Mouse (Mus musculus): ENCODE results near the gene Btg1. TPM values are rescaled to one million over a fixed set of nuclear protein-coding genes. Genes with fewer than 3 reads are reported as not detected.

Btg1 gene
- polyA plus RNA-seq, 1 experiment from 2014 or later, result 49.5 TPM

DNA sequence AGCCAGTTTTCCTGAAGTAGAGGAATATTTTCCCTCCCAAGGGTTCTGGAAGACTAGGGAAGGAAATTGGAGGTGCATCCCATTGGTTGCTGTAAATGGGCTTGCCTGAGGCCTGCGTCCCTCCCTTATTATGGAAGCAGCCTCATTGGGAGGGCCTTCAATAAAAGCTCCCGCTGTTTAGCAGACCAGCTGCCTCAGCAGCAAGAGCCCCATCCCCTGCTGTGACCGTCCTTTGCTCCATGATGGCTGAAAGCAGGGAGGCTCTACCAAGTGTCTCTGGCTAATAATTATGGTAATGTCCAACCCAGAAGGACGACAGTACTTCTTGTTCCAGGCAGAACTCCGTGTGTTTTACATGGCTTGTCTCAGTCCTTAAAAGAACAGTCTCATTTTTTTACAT lies 42.1 kb downstream of the Btg1 start:
- WGBS, result 3% methylated on average over 5 of the region's 5 CpGs
- ATAC-seq (ENCODE audit: low FRiP score), result peak; percentile 75
- Histone ChIP-seq H3K9me3 (no peaks in the 10 kb centered on the region), H3K4me1 (peaks cover 13% of the 10 kb centered on the region), H3K27ac (peak overlapping the region; percentile 31; the same call in 1 of the 2 replicates), H3K27me3 (no peaks in the 10 kb centered on the region), H3K4me2 (no peak overlapping the region), H3K4me3 (replicated peaks) (no peak overlapping the region), H3K36me3 (replicated peaks) (no peaks in the 10 kb centered on the region), H3K9ac (no peak overlapping the region)

DNA sequence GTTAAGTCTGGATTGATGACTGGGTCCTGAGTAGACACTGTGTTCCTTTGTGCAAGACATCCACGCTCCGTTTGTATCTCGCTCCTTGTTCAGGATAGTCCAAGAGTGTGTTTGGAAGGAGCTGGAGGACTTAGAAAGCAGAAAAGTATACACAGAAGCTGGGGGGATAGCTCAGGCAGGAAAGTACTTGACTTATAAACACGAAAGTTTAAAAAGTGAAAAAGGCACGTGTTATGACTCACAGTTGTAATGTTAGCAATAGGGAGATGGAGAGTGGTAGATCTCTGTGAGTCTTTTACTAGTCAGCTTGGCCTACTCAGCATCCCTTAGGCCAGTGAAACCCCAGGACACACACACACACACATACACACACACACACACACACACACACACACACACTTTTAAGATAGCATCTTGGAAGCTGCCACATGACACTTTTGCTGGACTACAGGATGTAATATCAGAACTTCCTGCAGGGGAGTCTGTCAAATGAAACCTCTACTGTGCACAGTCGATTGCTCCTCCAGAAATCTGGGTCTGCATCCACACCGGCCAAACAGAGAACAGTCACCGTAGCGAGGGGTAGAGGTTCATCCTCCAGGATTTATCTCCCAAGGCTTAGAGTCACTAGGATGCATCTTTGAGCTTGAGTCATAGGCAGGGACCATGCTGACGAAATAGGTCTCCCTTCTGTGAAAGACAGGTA lies 43.6 kb downstream of the Btg1 start:
- Histone ChIP-seq H3K36me3 (replicated peaks) (no peaks in the 10 kb centered on the region), H3K4me3 (replicated peaks) (no peak overlapping the region), H3K9ac (no peak overlapping the region), H3K4me1 (peaks cover 11% of the 10 kb centered on the region), H3K27me3 (no peaks in the 10 kb centered on the region), H3K9me3 (no peaks in the 10 kb centered on the region), H3K27ac (no peak overlapping the region), H3K4me2 (no peak overlapping the region)
- WGBS, result 89% methylated on average over 10 of the region's 10 CpGs
- no peak for ATAC-seq (ENCODE audit: low FRiP score)

DNA sequence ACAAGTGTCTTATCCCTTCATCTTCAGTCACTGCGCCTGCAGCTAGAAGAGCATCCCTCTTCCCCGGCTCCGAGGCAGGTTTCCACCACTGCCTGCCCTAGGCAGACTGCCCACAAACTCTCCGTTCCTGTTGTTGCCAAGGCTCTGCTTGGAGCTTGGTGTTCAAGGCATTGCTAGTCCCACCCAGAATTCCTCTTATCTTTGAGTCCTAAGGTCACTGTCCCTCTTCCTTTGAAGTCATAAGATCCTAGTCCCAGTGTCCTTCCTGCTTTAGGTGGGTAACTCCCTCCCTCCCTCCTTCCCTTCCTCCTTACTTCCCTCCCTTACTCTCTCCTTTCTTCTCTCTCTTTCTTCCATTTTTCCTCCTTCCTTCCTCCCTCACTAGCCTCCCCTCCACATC lies 46.2 kb downstream of the Btg1 start:
- H3K4me2 ChIP-seq, result no peak overlapping the region
- H3K27ac ChIP-seq, result no peak overlapping the region
- no peak for ATAC-seq (ENCODE audit: low FRiP score)
- 91% methylated on average over 4 of the region's 4 CpGs for WGBS
- no peaks in the 10 kb centered on the region for H3K9me3 ChIP-seq
- H3K4me3 ChIP-seq (replicated peaks), result no peak overlapping the region
- H3K9ac ChIP-seq, result no peak overlapping the region
- H3K27me3 ChIP-seq, result no peaks in the 10 kb centered on the region
- H3K36me3 ChIP-seq (replicated peaks), result no peaks in the 10 kb centered on the region
- peaks cover 11% of the 10 kb centered on the region for H3K4me1 ChIP-seq

DNA sequence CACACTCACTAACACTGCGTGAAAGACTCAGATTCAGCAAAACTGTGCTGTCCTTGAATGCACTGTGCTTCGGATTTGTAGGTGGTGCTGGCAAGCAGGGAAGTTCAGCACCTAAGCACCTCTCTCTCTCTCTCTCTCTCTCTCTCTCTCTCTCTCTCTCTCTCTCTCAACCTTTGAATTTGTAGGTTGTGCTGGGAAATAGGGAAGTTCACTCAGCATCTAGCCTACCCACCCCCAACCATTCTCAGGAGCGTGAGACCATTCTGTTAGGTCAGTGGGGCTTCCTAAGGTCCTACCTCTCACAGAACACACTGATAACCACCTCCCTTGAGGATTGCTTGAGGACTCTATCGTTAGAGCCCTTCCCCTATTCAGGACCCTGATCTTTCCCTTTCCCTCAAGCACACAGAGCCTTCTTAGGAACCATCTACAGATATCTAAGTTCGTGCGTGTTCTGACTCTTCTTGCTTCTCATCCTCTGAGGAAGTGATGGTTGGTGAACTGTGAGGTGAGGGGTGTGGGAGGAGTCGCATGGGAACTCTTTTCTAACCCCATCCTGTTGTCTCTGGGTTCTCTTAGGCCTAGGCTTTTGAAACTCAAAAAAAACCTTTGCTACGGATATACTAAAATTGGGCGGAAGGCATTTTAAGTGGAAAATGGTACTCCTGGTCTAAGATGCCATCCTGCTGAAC lies 47.1 kb downstream of the Btg1 start:
- H3K4me1 ChIP-seq, result peaks cover 6% of the 10 kb centered on the region
- WGBS, result 90% methylated on average over 9 of the region's 9 CpGs
- ATAC-seq (ENCODE audit: low FRiP score), result no peak

More for the DNA sequence above, 47.1 kb downstream of the Btg1 start:
- Histone ChIP-seq H3K27me3 (no peaks in the 10 kb centered on the region), H3K4me2 (no peak overlapping the region), H3K9ac (no peak overlapping the region), H3K4me3 (replicated peaks) (no peak overlapping the region), H3K9me3 (no peaks in the 10 kb centered on the region), H3K36me3 (replicated peaks) (no peaks in the 10 kb centered on the region), H3K27ac (no peak overlapping the region)

Data from forebrain, embryonic 12.5 days (tissue).